Mouse (Mus musculus): ENCODE results near the gene Relb. TPM values are rescaled to one million over a fixed set of nuclear protein-coding genes. Genes with fewer than 3 reads are reported as not detected.

Gene Relb
- total RNA-seq, 2 experiments from 2014 or later, result 9.4 to 10.4 TPM

DNA sequence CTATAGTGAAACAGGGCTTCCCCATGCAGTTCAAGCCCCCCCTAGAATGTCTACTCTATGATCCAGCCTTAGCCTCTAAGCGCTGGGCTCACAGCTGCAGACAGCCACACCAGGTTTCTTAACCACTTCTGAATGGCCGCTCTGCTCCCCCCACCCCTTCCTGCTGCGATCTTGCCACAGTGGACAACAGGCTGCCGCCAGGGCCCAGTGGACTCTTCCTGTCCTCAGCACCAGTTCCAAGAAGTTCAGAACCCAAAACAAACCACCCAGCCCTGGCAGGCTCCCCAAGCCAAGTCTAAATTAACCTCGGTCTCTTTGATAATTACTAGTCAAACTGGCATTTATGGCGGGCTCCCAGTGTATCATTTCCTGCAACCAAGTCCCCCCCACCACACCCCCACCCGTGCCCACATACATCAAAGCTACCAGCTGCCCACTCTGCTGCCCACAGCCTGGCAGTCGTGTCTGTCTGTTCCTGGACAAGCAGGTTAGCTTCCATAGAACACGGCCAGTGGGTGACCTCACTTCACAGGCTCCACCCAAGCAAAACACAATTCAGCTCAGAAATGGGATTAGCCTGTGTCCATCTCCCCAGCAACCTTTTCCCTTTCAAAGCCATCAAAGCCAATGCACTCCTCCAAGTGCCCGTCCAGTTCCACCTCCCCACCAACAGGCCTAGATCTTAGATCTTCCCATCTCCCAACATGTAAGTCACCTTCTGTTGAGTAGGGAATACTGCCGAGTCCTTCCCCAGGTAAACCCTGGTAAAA, 68.6 kb downstream of the Relb start:
- no peak for DNase-seq (ENCODE audit: extremely low spot score in 1 of 2, low spot score in 1 of 2)

DNA sequence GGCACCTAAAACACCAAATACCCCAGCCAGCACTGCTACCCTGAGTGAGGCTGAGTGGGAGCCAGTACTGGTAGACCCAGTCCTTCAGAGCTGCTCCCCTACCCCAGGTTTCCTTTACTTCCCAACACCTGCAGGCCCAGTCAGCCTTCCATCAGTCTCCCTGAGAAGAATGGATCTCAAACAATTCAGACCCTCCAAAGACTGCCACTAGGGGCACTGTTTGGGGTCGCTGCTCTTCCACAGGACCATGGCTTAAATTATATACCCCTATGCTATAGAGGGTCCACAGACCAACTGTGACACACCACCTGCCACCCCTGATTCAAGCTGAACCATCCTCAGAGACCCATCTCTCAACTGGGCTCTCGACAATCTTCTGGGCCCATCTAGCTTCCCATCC, 70.3 kb downstream of the Relb start:
- no peak for DNase-seq (ENCODE audit: extremely low spot score in 1 of 2, low spot score in 1 of 2)

GRCm38 (mm10) chr7:19557982-19558900, 71.0 kb downstream of the Relb start:
- DNase-seq (ENCODE audit: extremely low spot score in 1 of 2, low spot score in 1 of 2), result no peak

DNA sequence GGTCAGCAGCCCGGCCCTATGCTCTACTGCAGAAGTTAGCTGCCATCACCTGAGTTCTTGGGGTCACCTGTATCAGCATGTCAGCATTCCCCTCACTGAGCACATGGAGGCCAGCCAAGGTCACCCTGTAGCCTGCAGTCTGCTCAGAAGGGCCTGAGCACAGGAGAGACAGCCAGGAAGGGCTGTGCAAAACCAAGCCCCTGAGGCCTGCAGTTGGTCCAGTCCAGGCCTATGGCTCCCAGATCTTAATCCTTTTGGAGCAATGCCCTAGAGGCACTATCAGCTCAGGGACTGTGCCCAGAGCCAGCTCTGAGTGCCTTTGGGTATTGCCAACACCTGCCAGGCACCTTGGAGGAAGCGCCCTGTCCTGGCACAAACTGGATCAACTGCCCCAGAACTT, 72.2 kb downstream of the Relb start:
- no peak for DNase-seq (ENCODE audit: extremely low spot score in 1 of 2, low spot score in 1 of 2)

Other genes with a start within 250 kb of the Relb start
- gene Ercc2, start 247.4 kb downstream of the Relb start, total RNA-seq (2021), result 10 to 100 TPM; 34.5 to 34.9 TPM
- 1 to 10 TPM; 2.2 to 3.4 TPM for gene Klc3, start 225.3 kb downstream of the Relb start, total RNA-seq (2021)
- not detected for gene Ckm, start 224.7 kb downstream of the Relb start, total RNA-seq (2021)
- gene Mark4, start 170.6 kb downstream of the Relb start, total RNA-seq (2021), result 100 to 1,000 TPM in 1 of 2 experiments, 10 to 100 TPM in 1; 92.8 to 105 TPM
- under 1 TPM; 0.37 to 0.38 TPM for gene Exoc3l2, start 166.1 kb downstream of the Relb start, total RNA-seq (2021)
- 1 to 10 TPM; 6.0 to 7.1 TPM for gene Bloc1s3, start 121.1 kb downstream of the Relb start, total RNA-seq (2021)
- 10 to 100 TPM; 20.1 to 21.1 TPM for gene Trappc6a, start 121.0 kb downstream of the Relb start, total RNA-seq (2021)
- gene Nkpd1, start 111.6 kb downstream of the Relb start, total RNA-seq (2021), result under 1 TPM; 0.49 to 0.66 TPM
- 100 to 1,000 TPM; 103 to 112 TPM for gene Ppp1r37, start 66.4 kb downstream of the Relb start, total RNA-seq (2021)
- gene Zfp296, start 52.2 kb downstream of the Relb start, total RNA-seq (2021), result 1 to 10 TPM in 1 of 2 experiments, under 1 TPM in 1; 0.30 to 1.0 TPM
- gene Gemin7, start 51.8 kb downstream of the Relb start, total RNA-seq (2021), result 10 to 100 TPM; 38.0 to 40.7 TPM
- 10 to 100 TPM; 70.6 to 94.5 TPM for gene Clasrp, start 25.0 kb downstream of the Relb start, total RNA-seq (2021)
- 100 to 1,000 TPM; 148 TPM for gene Clptm1, start 35.6 kb upstream of the Relb start, total RNA-seq (2021)
- not detected for gene Apoc2, start 48.5 kb upstream of the Relb start, total RNA-seq (2021)
- not detected for gene Gm44805, start 52.0 kb upstream of the Relb start, total RNA-seq (2021)
- gene Apoc4, start 52.0 kb upstream of the Relb start, total RNA-seq (2021), result not detected
- gene Apoc1, start 63.2 kb upstream of the Relb start, total RNA-seq (2021), result 1 to 10 TPM; 4.8 to 7.5 TPM
- 1,000 to 10,000 TPM; 2,615 to 2,768 TPM for gene Apoe, start 69.8 kb upstream of the Relb start, total RNA-seq (2021)
- gene Tomm40, start 86.0 kb upstream of the Relb start, total RNA-seq (2021), result 100 to 1,000 TPM; 109 TPM
- gene Nectin2, start 121.0 kb upstream of the Relb start, total RNA-seq (2021), result 1 to 10 TPM; 7.9 to 9.1 TPM
- gene Bcam, start 141.6 kb upstream of the Relb start, total RNA-seq (2021), result 10 to 100 TPM in 1 of 2 experiments, 1 to 10 TPM in 1; 8.7 to 11.4 TPM
- not detected for gene Cblc, start 167.4 kb upstream of the Relb start, total RNA-seq (2021)
- under 1 TPM; 0.49 to 0.61 TPM for gene Bcl3, start 193.3 kb upstream of the Relb start, total RNA-seq (2021)
- gene Gm19345, start 222.6 kb upstream of the Relb start, total RNA-seq (2021), result 1 to 10 TPM; 1.8 to 2.9 TPM
- gene Ceacam16, start 231.9 kb upstream of the Relb start, total RNA-seq (2021), result not detected

Data from layer of hippocampus, postnatal 25 days (tissue).